In the genomic region with DNA sequence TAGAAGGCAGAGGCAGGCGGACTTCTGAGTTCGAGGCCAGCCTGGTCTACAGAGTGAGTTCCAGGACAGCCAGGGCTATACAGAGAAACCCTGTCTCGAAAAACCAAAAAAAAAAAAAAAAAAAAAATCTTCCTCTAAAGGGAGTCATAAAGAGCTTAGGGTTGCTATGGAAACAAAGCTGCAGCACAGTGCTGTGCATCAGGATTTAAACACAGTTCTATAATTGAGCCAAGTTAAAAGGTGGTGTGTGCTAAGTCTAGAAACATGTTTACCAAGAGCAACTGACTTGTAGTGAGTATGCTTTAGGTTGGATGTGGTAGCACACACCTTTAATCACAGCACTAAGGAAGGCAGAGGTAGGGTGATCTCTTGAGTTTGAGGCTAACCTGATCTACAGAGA, we compare ENCODE assay signal across 10 mouse cellular contexts. TPM values are rescaled to one million over a fixed set of nuclear protein-coding genes. Genes with fewer than 3 reads are reported as not detected.
A peak's percentile ranks its signal among the peaks of the same experiment; 100 is the strongest.
DNase-seq lines count a peak whose midpoint lies in the region; ATAC-seq and TF ChIP-seq lines count a peak whose summit lies in the region.
"Not testable (repeated sequence)": the region's sequence is repeated elsewhere in the genome, so short reads cannot be mapped to it uniquely, and the experiment has no call there.
"Had no signal": no experiment of that assay in that cellular context is flagged by ENCODE, and none has a peak within 500 bp of the region (broad histone marks: within the 10 kb centered on the region; RNA-seq: fewer than 3 reads in every experiment).

No protein-coding gene starts in this region.

- not testable (repeated sequence) for H3K27ac ChIP-seq in embryonic facial prominence, embryonic 14.5 days (replicated peaks; ENCODE audit: low read depth, low read length); hindbrain, postnatal 0 days; limb, embryonic 13.5 days
- peak overlapping the region; percentile 59 for H3K27ac ChIP-seq in forebrain, postnatal 0 days (ENCODE audit: low read depth, low read length)
- H3K27ac ChIP-seq in midbrain, embryonic 15.5 days = 0 out of 2 replicates have a peak overlapping the region, but pooled peaks have one; percentile 52

- H3K27me3 ChIP-seq in embryonic facial prominence, embryonic 14.5 days (replicated peaks; ENCODE audit: control insufficient read depth, insufficient read depth, low read length); forebrain, postnatal 0 days (ENCODE audit: insufficient read depth, low read length); hindbrain, postnatal 0 days (ENCODE audit: insufficient read depth, low read length); limb, embryonic 13.5 days; midbrain, embryonic 15.5 days (replicated peaks): not testable (repeated sequence)

- ATAC-seq in embryonic facial prominence, embryonic 14.5 days (ENCODE audit: low read depth) = peak; percentile 39; the same call in 1 of the 2 replicates
- ATAC-seq in forebrain, postnatal 0 days = peak; percentile 78
- peak; percentile 10; the same call in 1 of the 2 replicates for ATAC-seq in hindbrain, postnatal 0 days
- peak; percentile 34; the same call in 1 of the 2 replicates for ATAC-seq in limb, embryonic 13.5 days (ENCODE audit: low FRiP score, low read depth)
- ATAC-seq in midbrain, embryonic 15.5 days (replicated peaks) = peak; percentile 73

- DNase-seq in R1 (ENCODE audit: low read depth, low spot score) = peak; percentile 43
- peak; percentile 50 for DNase-seq in embryonic facial prominence, embryonic 14.5 days (ENCODE audit: low spot score)
- DNase-seq in forebrain, postnatal 0 days = peak; percentile 54
- DNase-seq in hindbrain, postnatal 0 days (ENCODE audit: low spot score) = peak; percentile 59
- peak; percentile 35 for DNase-seq in retina, embryonic 14.5 days (ENCODE audit: low spot score)

- not testable (repeated sequence) for H3K9ac ChIP-seq in embryonic facial prominence, embryonic 14.5 days (ENCODE audit: low read depth, low read length); forebrain, postnatal 0 days; hindbrain, postnatal 0 days (replicated peaks; ENCODE audit: low read length); limb, embryonic 13.5 days; midbrain, embryonic 15.5 days

- H3K4me3 ChIP-seq in embryonic facial prominence, embryonic 14.5 days (ENCODE audit: low read depth, low read length); forebrain, postnatal 0 days (ENCODE audit: low read depth, low read length); hindbrain, postnatal 0 days (ENCODE audit: low read length); limb, embryonic 13.5 days; midbrain, embryonic 15.5 days: not testable (repeated sequence)

- H3K9me3 ChIP-seq in embryonic facial prominence, embryonic 14.5 days (ENCODE audit: control insufficient read depth, low read length); forebrain, postnatal 0 days (ENCODE audit: low read length); hindbrain, postnatal 0 days (ENCODE audit: low read length); limb, embryonic 13.5 days; midbrain, embryonic 15.5 days: not testable (repeated sequence)

- H3K36me3 ChIP-seq in embryonic facial prominence, embryonic 14.5 days (ENCODE audit: control insufficient read depth, insufficient read depth, low read length) = peaks cover 21% of the 10 kb centered on the region
- H3K36me3 ChIP-seq in forebrain, postnatal 0 days (ENCODE audit: insufficient read depth) = peaks cover 13% of the 10 kb centered on the region
- not testable (repeated sequence) for H3K36me3 ChIP-seq in hindbrain, postnatal 0 days (ENCODE audit: insufficient read depth, low read length); midbrain, embryonic 15.5 days (replicated peaks)
- H3K36me3 ChIP-seq in limb, embryonic 13.5 days = peaks cover 35% of the 10 kb centered on the region

- 78% methylated on average over 3 of the region's 3 CpGs for WGBS in embryonic facial prominence, embryonic 14.5 days
- WGBS in forebrain, postnatal 0 days = 52% methylated on average over 3 of the region's 3 CpGs
- WGBS in hindbrain, postnatal 0 days = 75% methylated on average over 3 of the region's 3 CpGs
- 66% methylated on average over 3 of the region's 3 CpGs for WGBS in limb, embryonic 13.5 days
- 54% methylated on average over 3 of the region's 3 CpGs for WGBS in midbrain, embryonic 15.5 days

- not testable (repeated sequence) for H3K4me1 ChIP-seq in embryonic facial prominence, embryonic 14.5 days (ENCODE audit: control insufficient read depth, insufficient read depth, low read length); forebrain, postnatal 0 days (ENCODE audit: insufficient read depth); hindbrain, postnatal 0 days (ENCODE audit: insufficient read depth, low read length); limb, embryonic 13.5 days; midbrain, embryonic 15.5 days

- TF ChIP-seq CTCF in forebrain, postnatal 0 days (IDR thresholded peaks at IDR 0.05; ENCODE audit: low read depth); hindbrain, postnatal 0 days (IDR thresholded peaks at IDR 0.05; ENCODE audit: low read depth): not testable (repeated sequence)

- H3K4me2 ChIP-seq in embryonic facial prominence, embryonic 14.5 days (ENCODE audit: low read depth, low read length); forebrain, postnatal 0 days (ENCODE audit: low read depth); hindbrain, postnatal 0 days (ENCODE audit: low read depth, low read length); limb, embryonic 13.5 days (replicated peaks); midbrain, embryonic 15.5 days: not testable (repeated sequence)

RNA-seq across cellular contexts. Expression of a gene that starts 32.6 kb away (rescaled TPM):
- 21.6 and 23.9 TPM in 2 replicates for polyA plus RNA-seq in embryonic facial prominence, embryonic 14.5 days (2014; fragmentation: Nextera tagmentation; extraction: Ambion mirVana)
- total RNA-seq in forebrain, postnatal 0 days (2014; rRNA removed) = 26.8 and 34.7 TPM in 2 replicates
- 7.9 and 12.1 TPM in 2 replicates for polyA plus RNA-seq in forebrain, postnatal 0 days (2015; fragmentation: Nextera tagmentation; extraction: Ambion mirVana)
- 32.2 and 37.9 TPM in 2 replicates for total RNA-seq in hindbrain, postnatal 0 days (2014; rRNA removed)
- 12.6 and 13.4 TPM in 2 replicates for polyA plus RNA-seq in hindbrain, postnatal 0 days (2015; fragmentation: Nextera tagmentation; extraction: Ambion mirVana)
- polyA plus RNA-seq in limb, embryonic 13.5 days (2015; fragmentation: Nextera tagmentation; extraction: Ambion mirVana) = 33.6 and 37.5 TPM in 2 replicates
- 29.6 and 30.7 TPM in 2 replicates for polyA plus RNA-seq in midbrain, embryonic 15.5 days (2015; fragmentation: Nextera tagmentation; extraction: Ambion mirVana)

RNA-seq across cellular contexts. Expression of a gene that starts 54.3 kb away (rescaled TPM):
- polyA plus RNA-seq in embryonic facial prominence, embryonic 14.5 days (2014; fragmentation: Nextera tagmentation; extraction: Ambion mirVana) = 180 and 182 TPM in 2 replicates
- 189 and 231 TPM in 2 replicates for total RNA-seq in forebrain, postnatal 0 days (2014; rRNA removed)
- 165 and 207 TPM in 2 replicates for polyA plus RNA-seq in forebrain, postnatal 0 days (2015; fragmentation: Nextera tagmentation; extraction: Ambion mirVana)
- 202 and 204 TPM in 2 replicates for total RNA-seq in hindbrain, postnatal 0 days (2014; rRNA removed)
- 156 and 178 TPM in 2 replicates for polyA plus RNA-seq in hindbrain, postnatal 0 days (2015; fragmentation: Nextera tagmentation; extraction: Ambion mirVana)
- 145 and 155 TPM in 2 replicates for polyA plus RNA-seq in limb, embryonic 13.5 days (2015; fragmentation: Nextera tagmentation; extraction: Ambion mirVana)
- polyA plus RNA-seq in midbrain, embryonic 15.5 days (2015; fragmentation: Nextera tagmentation; extraction: Ambion mirVana) = 180 and 182 TPM in 2 replicates

RNA-seq across cellular contexts. Expression of a gene that starts 58.3 kb away (rescaled TPM):
- 1.6 and 3.6 TPM in 2 replicates for polyA plus RNA-seq in embryonic facial prominence, embryonic 14.5 days (2014; fragmentation: Nextera tagmentation; extraction: Ambion mirVana)
- total RNA-seq in forebrain, postnatal 0 days (2014; rRNA removed) = 0.95 and 6.2 TPM in 2 replicates
- 0.83 and 0.97 TPM in 2 replicates for polyA plus RNA-seq in forebrain, postnatal 0 days (2015; fragmentation: Nextera tagmentation; extraction: Ambion mirVana)
- not detected in 2 replicates for total RNA-seq in hindbrain, postnatal 0 days (2014; rRNA removed)
- 0.33 and 0.58 TPM in 2 replicates for polyA plus RNA-seq in hindbrain, postnatal 0 days (2015; fragmentation: Nextera tagmentation; extraction: Ambion mirVana)
- polyA plus RNA-seq in limb, embryonic 13.5 days (2015; fragmentation: Nextera tagmentation; extraction: Ambion mirVana) = 2.2 and 2.9 TPM in 2 replicates
- polyA plus RNA-seq in midbrain, embryonic 15.5 days (2015; fragmentation: Nextera tagmentation; extraction: Ambion mirVana) = 1.1 TPM in 2 replicates
- total RNA-seq: gastrocnemius, postnatal 14 days; left cerebral cortex, adult 8-10 months; neutrophil, adult 5-6 weeks had no signal

RNA-seq across cellular contexts. Expression of a gene that starts 58.4 kb away (rescaled TPM):
- polyA plus RNA-seq in embryonic facial prominence, embryonic 14.5 days (2014; fragmentation: Nextera tagmentation; extraction: Ambion mirVana) = 63.7 and 70.7 TPM in 2 replicates
- total RNA-seq in forebrain, postnatal 0 days (2014; rRNA removed) = 74.3 and 88.6 TPM in 2 replicates
- polyA plus RNA-seq in forebrain, postnatal 0 days (2015; fragmentation: Nextera tagmentation; extraction: Ambion mirVana) = 41.1 and 52.5 TPM in 2 replicates
- 68.4 and 99.6 TPM in 2 replicates for total RNA-seq in hindbrain, postnatal 0 days (2014; rRNA removed)
- 70.0 and 73.8 TPM in 2 replicates for polyA plus RNA-seq in hindbrain, postnatal 0 days (2015; fragmentation: Nextera tagmentation; extraction: Ambion mirVana)
- 67.4 and 85.0 TPM in 2 replicates for polyA plus RNA-seq in limb, embryonic 13.5 days (2015; fragmentation: Nextera tagmentation; extraction: Ambion mirVana)
- 78.7 and 82.8 TPM in 2 replicates for polyA plus RNA-seq in midbrain, embryonic 15.5 days (2015; fragmentation: Nextera tagmentation; extraction: Ambion mirVana)

Comparison
In these comparisons a context has a peak if more than half of its experiments do, and no peak if none do; other contexts are left out.
1. ATAC-seq: peak in every context shown above with its lines; median percentile 78 in forebrain, postnatal 0 days; 73 in midbrain, embryonic 15.5 days; 39 in embryonic facial prominence, embryonic 14.5 days; 34 in limb, embryonic 13.5 days; 10 in hindbrain, postnatal 0 days.